Mouse (Mus musculus): ENCODE data around the gene Nufip2.
"Not testable (repeated sequence)": the region's sequence is repeated elsewhere in the genome, so short reads cannot be mapped to it uniquely, and the experiment has no call there.

Gene Nufip2

GRCm38 (mm10) chr11:77685383-77686265 lies at the start of gene Nufip2:
Nufip2 (plus strand) TSS chr11:77686155.
- DNase-seq (ENCODE audit: low read depth, low spot score) = peak; percentile 98

- DNase-seq (ENCODE audit: low read depth, low spot score) = no peak
These were observed 44.6 kb upstream of the Nufip2 start for GRCm38 (mm10) chr11:77641390-77641789.

- DNase-seq (ENCODE audit: low read depth, low spot score) = no peak
These were observed 40.5 kb upstream of the Nufip2 start for GRCm38 (mm10) chr11:77645481-77645880.

GRCm38 (mm10) chr11:77648878-77649277 lies 37.1 kb upstream of the Nufip2 start:
- DNase-seq (ENCODE audit: low read depth, low spot score) = no peak

GRCm38 (mm10) chr11:77652484-77652883 lies 33.5 kb upstream of the Nufip2 start:
- DNase-seq (ENCODE audit: low read depth, low spot score) = no peak

- DNase-seq (ENCODE audit: low read depth, low spot score) = not testable (repeated sequence)
These were observed 32.4 kb upstream of the Nufip2 start for GRCm38 (mm10) chr11:77653406-77654190.

- no peak for DNase-seq (ENCODE audit: low read depth, low spot score)
These were observed 26.0 kb upstream of the Nufip2 start for GRCm38 (mm10) chr11:77659986-77660385.

GRCm38 (mm10) chr11:77663639-77664038 lies 22.3 kb upstream of the Nufip2 start:
- no peak for DNase-seq (ENCODE audit: low read depth, low spot score)

- DNase-seq (ENCODE audit: low read depth, low spot score) = no peak
These were observed 21.9 kb upstream of the Nufip2 start for GRCm38 (mm10) chr11:77664046-77664445.

- DNase-seq (ENCODE audit: low read depth, low spot score) = not testable (repeated sequence)
These were observed 20.6 kb upstream of the Nufip2 start for GRCm38 (mm10) chr11:77665384-77665783.

- DNase-seq (ENCODE audit: low read depth, low spot score) = not testable (repeated sequence)
These were observed 19.2 kb upstream of the Nufip2 start for GRCm38 (mm10) chr11:77666766-77667165.

GRCm38 (mm10) chr11:77672746-77673145 lies 13.2 kb upstream of the Nufip2 start:
- DNase-seq (ENCODE audit: low read depth, low spot score) = no peak

GRCm38 (mm10) chr11:77673428-77673991 lies 12.4 kb upstream of the Nufip2 start:
- no peak for DNase-seq (ENCODE audit: low read depth, low spot score)

GRCm38 (mm10) chr11:77680018-77680417 lies 5.9 kb upstream of the Nufip2 start:
- no peak for DNase-seq (ENCODE audit: low read depth, low spot score)

GRCm38 (mm10) chr11:77684896-77685295 lies 1.1 kb upstream of the Nufip2 start:
- DNase-seq (ENCODE audit: low read depth, low spot score) = no peak

GRCm38 (mm10) chr11:77686346-77686840 lies 438 bp downstream of the Nufip2 start:
- DNase-seq (ENCODE audit: low read depth, low spot score) = no peak

- DNase-seq (ENCODE audit: low read depth, low spot score) = peak; percentile 43
These were observed 1.0 kb downstream of the Nufip2 start for GRCm38 (mm10) chr11:77686841-77687540.

GRCm38 (mm10) chr11:77687541-77688131 lies 1.7 kb downstream of the Nufip2 start:
- no peak for DNase-seq (ENCODE audit: low read depth, low spot score)

GRCm38 (mm10) chr11:77693026-77693425 lies 7.1 kb downstream of the Nufip2 start:
- DNase-seq (ENCODE audit: low read depth, low spot score) = no peak

- no peak for DNase-seq (ENCODE audit: low read depth, low spot score)
These were observed 11.3 kb downstream of the Nufip2 start for GRCm38 (mm10) chr11:77697232-77697631.

- no peak for DNase-seq (ENCODE audit: low read depth, low spot score)
These were observed 20.0 kb downstream of the Nufip2 start for GRCm38 (mm10) chr11:77705920-77706319.
